Comparison of ENCODE assay signal across 10 mouse cellular contexts in genomic region chr2:105134296-105134695, GRCm38 (mm10). TPM values are rescaled to one million over a fixed set of nuclear protein-coding genes. Genes with fewer than 3 reads are reported as not detected.
DNase-seq lines count a peak whose midpoint lies in the region; ATAC-seq and TF ChIP-seq lines count a peak whose summit lies in the region.
"Had no signal": no experiment of that assay in that cellular context is flagged by ENCODE, and none has a peak within 500 bp of the region (broad histone marks: within the 10 kb centered on the region; RNA-seq: fewer than 3 reads in every experiment).

No protein-coding gene starts in this region.

- 1% methylated on average over 19 of the region's 19 CpGs for WGBS in intestine, postnatal 0 days

- no peak overlapping the region for H3K27ac ChIP-seq in intestine, postnatal 0 days (ENCODE audit: low read depth, low read length)

- H3K36me3 ChIP-seq in intestine, postnatal 0 days (ENCODE audit: control insufficient read depth, insufficient read depth) = no peaks in the 10 kb centered on the region

- peak; percentile 15 for DNase-seq in adrenal gland, postnatal 14 days
- DNase-seq in adrenal gland, postnatal 25 days = no peak
- DNase-seq in urinary bladder, postnatal 14 days (ENCODE audit: low spot score) = peak; percentile 45
- no peak for DNase-seq in urinary bladder, postnatal 4 days (ENCODE audit: low spot score in 2 of 2)
- DNase-seq in yolk sac, embryonic 10.5 days (ENCODE audit: low spot score) = peak; percentile 10
- DNase-seq in layer of hippocampus, postnatal 14 days (ENCODE audit: low spot score in 2 of 2) = no peak
- no peak for DNase-seq in left cerebral cortex, postnatal 36 days (ENCODE audit: low spot score in 2 of 2)

- intact Hi-C loops in left cerebral cortex, postnatal 36 days (cut with DNase I) = loop anchor here (5.0 kb wide), 1 partner anchor 543 kb away; no protein-coding TSS in a partner anchor

- H3K9me3 ChIP-seq in intestine, postnatal 0 days (ENCODE audit: control insufficient read depth) = no peaks in the 10 kb centered on the region

- H3K4me2 ChIP-seq in intestine, postnatal 0 days (replicated peaks; ENCODE audit: low read depth) = no peak overlapping the region

- no peak overlapping the region for H3K4me3 ChIP-seq in intestine, postnatal 0 days (ENCODE audit: low read depth, low read length)

- no peak overlapping the region for H3K9ac ChIP-seq in intestine, postnatal 0 days (ENCODE audit: low read depth, low read length)

- TF ChIP-seq CTCF in intestine, postnatal 0 days (IDR thresholded peaks at IDR 0.05; ENCODE audit: low read depth) = no peak

- ATAC-seq in intestine, postnatal 0 days = peak; percentile 38; the same call in 1 of the 2 replicates

- H3K27me3 ChIP-seq in intestine, postnatal 0 days (replicated peaks; ENCODE audit: control insufficient read depth, insufficient read depth, low read length) = peaks cover 89% of the 10 kb centered on the region

- no peaks in the 10 kb centered on the region for H3K4me1 ChIP-seq in intestine, postnatal 0 days (replicated peaks; ENCODE audit: control insufficient read depth, insufficient read depth, low read length)

RNA-seq across cellular contexts. Expression of gene Wt1, which starts 8.0 kb away (rescaled TPM):
- 2.7 and 3.2 TPM in 2 replicates for total RNA-seq in adrenal gland, postnatal 14 days (2021)
- 1.7 and 1.8 TPM in 2 replicates for total RNA-seq in adrenal gland, postnatal 25 days (2021)
- 3.9 TPM in 2 replicates for polyA plus RNA-seq in intestine, postnatal 0 days (2015; fragmentation: Nextera tagmentation; extraction: Ambion mirVana)
- total RNA-seq in layer of hippocampus, postnatal 14 days (2021) = under 1 TPM in 1 of 2 experiments, not detected in 1; 0.24 TPM
- under 1 TPM; 0.16 to 0.27 TPM for total RNA-seq in left cerebral cortex, postnatal 36 days (2021)
- total RNA-seq: monocyte, adult 5-6 weeks had no signal

RNA-seq across cellular contexts. Expression of gene Gm11060, which starts 42.5 kb away (rescaled TPM):
- total RNA-seq in adrenal gland, postnatal 14 days (2021) = not detected in 2 replicates
- not detected in 2 replicates for total RNA-seq in adrenal gland, postnatal 25 days (2021)
- polyA plus RNA-seq in intestine, postnatal 0 days (2015; fragmentation: Nextera tagmentation; extraction: Ambion mirVana) = not detected in 2 replicates
- total RNA-seq in layer of hippocampus, postnatal 14 days (2021) = not detected
- total RNA-seq in left cerebral cortex, postnatal 36 days (2021) = not detected
- total RNA-seq: monocyte, adult 5-6 weeks had no signal
- polyA plus RNA-seq: gonadal fat pad, adult 2 months had no signal

Comparison
In these comparisons a context has a peak if more than half of its experiments do, and no peak if none do; other contexts are left out.
1. DNase-seq: peak in adrenal gland, postnatal 14 days (single experiment), urinary bladder, postnatal 14 days (single experiment) and yolk sac, embryonic 10.5 days (single experiment); none in adrenal gland, postnatal 25 days (single experiment), urinary bladder, postnatal 4 days (0 of 2), layer of hippocampus, postnatal 14 days (0 of 2) and left cerebral cortex, postnatal 36 days (0 of 2).